Mouse (Mus musculus) midbrain, embryonic 11.5 days (tissue): ENCODE results near the gene Nmb. TPM values are rescaled to one million over a fixed set of nuclear protein-coding genes. Genes with fewer than 3 reads are reported as not detected.

Source experiments
- ATAC-seq: fragments of 200-750 bp; cut with Nextera tagmentation; 2 replicates; pipeline ENCODE4 v1.8.0; 2017; ENCODE audit warnings: moderate TSS enrichment, moderate library complexity; ENCODE audit not compliant: low FRiP score
- DNase-seq: peaks from one replicate; pipeline ENCODE4 v3.0.0; 2015; ENCODE audit warnings: low spot score; ENCODE audit errors: missing footprints
- H3K27ac ChIP-seq: fragments of 300-500 bp; sonication (generic); 2 replicates; pipeline ENCODE4 v1.5.1; 2014; ENCODE audit warnings: low read depth, low read length
- H3K27me3 ChIP-seq: fragments of 300-500 bp; sonication (generic); 2 replicates; pipeline ENCODE4 v1.6.1; 2014; ENCODE audit warnings: mild to moderate bottlenecking, low read length, moderate library complexity, mixed read lengths; ENCODE audit not compliant: control insufficient read depth, insufficient read depth
- H3K36me3 ChIP-seq: fragments of 300-500 bp; sonication (generic); 2 replicates; pipeline ENCODE4 v1.6.1; 2014; ENCODE audit warnings: mild to moderate bottlenecking, low read length, moderate library complexity, mixed read lengths; ENCODE audit not compliant: control insufficient read depth, insufficient read depth
- H3K4me1 ChIP-seq: fragments of 300-500 bp; sonication (generic); 2 replicates; pipeline ENCODE4 v1.6.1; 2014; ENCODE audit warnings: low read length; ENCODE audit not compliant: control insufficient read depth, insufficient read depth
- H3K4me2 ChIP-seq: fragments of 300-500 bp; sonication (generic); 2 replicates; pipeline ENCODE4 v1.6.1; 2014; ENCODE audit warnings: mild to moderate bottlenecking, moderate library complexity
- H3K4me3 ChIP-seq: fragments of 300-500 bp; sonication (generic); 2 replicates; pipeline ENCODE4 v1.5.1; 2014; ENCODE audit warnings: low read depth, low read length
- H3K9ac ChIP-seq: fragments of 300-500 bp; sonication (generic); 2 replicates; pipeline ENCODE4 v1.6.1; 2014; ENCODE audit warnings: low read length
- H3K9me3 ChIP-seq: fragments of 300-500 bp; sonication (generic); 2 replicates; pipeline ENCODE4 v1.6.1; 2016; ENCODE audit warnings: low read length; ENCODE audit not compliant: control insufficient read depth
- WGBS: fragments of 180-500 bp; shearing (Covaris S2); extraction: QIAGEN DNeasy Blood & Tissue Kit; methylation state at CpG from one replicate; pipeline ENCODE4 v1.1.7; 2014; 5-methylcytosine and 5-hydroxymethylcytosine counted together
- polyA plus RNA-seq: library from polyadenylated mRNA; unstranded; fragments of >200 nt; fragmentation: Nextera tagmentation; extraction: Ambion mirVana; gene quantifications from 2 replicates; pipeline ENCODE4 v1.2.1, GENCODE M21; 2014

The Nmb gene
- polyA plus RNA-seq, 1 experiment from 2014 or later: 6.9 TPM

DNA sequence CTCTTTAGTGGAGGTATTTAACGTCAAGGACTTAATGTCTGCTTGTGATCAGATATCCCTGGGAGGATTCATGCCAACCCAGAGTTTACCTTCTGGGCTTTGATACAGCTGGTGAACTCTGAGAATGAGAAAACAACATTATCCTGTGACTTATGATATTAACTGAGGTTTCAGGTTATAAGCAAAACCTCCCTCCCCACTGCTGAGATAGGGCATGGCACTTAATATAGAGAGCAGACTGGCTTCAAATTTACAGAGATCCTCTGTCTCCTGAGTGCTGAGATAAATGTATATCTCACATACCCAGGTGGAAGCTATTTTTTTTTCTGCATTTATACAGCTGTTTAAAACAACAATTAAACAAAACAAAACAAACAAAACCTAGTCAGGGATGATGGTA lies 27.9 kb upstream of the Nmb start:
- H3K4me2 ChIP-seq: no peak overlapping the region
- peak; percentile 57 for DNase-seq
- no peak for ATAC-seq
- WGBS: 82% methylated on average over 1 of the region's 1 CpGs
- no peak overlapping the region for H3K27ac ChIP-seq
- H3K4me3 ChIP-seq: no peak overlapping the region
- H3K9me3 ChIP-seq: no peaks in the 10 kb centered on the region
- no peaks in the 10 kb centered on the region for H3K27me3 ChIP-seq
- H3K9ac ChIP-seq: no peak overlapping the region
- no peaks in the 10 kb centered on the region for H3K4me1 ChIP-seq
- no peaks in the 10 kb centered on the region; the same call in 1 of the 2 replicates for H3K36me3 ChIP-seq

DNA sequence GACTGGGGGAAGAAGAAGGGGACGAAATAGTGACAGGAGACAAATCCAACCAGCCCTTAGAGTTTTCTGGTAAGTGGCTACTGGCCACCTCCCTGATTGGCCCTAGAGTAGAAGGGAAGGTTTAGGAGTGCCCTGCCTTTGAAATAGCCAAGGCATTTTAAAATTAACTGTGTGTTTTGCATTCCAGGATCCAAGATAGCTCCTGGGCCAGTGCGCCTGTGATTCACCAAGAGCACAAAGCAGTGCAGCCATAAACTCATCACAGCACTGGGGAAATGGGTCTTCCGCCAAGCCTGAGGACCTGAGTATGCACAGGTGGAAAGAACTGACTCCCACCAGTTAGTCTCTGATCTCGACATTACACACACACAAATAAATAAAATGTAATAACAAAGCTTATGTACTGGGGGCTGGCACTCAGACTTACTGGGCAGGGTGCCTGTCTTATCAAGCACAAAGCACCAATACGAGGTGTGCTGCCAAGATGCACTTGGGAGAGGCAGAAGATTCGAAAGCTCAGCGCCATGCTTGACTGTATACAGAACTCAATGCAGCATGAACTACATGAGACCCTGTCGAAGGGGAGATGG lies 26.8 kb upstream of the Nmb start:
- Histone ChIP-seq H3K4me1 (no peaks in the 10 kb centered on the region), H3K4me3 (no peak overlapping the region), H3K27me3 (no peaks in the 10 kb centered on the region), H3K4me2 (no peak overlapping the region), H3K9me3 (no peaks in the 10 kb centered on the region), H3K36me3 (peaks cover 3% of the 10 kb centered on the region; the same call in 1 of the 2 replicates), H3K9ac (no peak overlapping the region), H3K27ac (no peak overlapping the region)
- ATAC-seq (no peak), DNase-seq (peak; percentile 56)
- WGBS: 92% methylated on average over 8 of the region's 8 CpGs

DNA sequence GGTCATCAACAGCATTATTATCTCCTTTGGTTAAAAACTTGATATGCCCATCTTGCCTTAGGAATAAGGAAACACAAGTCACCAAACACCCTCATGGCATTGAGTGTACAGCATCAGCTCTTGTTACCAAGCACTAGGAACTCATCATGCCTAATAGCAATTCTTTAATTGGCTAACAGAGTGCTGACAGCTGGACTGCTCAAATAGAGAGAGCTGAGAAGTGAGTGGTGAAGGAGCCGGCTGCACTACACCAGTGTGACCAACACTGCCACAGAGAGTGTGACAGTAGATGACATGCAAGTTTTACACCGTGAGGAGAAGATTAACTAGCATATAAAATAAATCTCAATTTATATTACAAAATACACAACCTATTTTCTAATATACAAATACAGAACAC lies 18.3 kb upstream of the Nmb start:
- Histone ChIP-seq H3K4me2 (no peak overlapping the region), H3K4me1 (no peaks in the 10 kb centered on the region), H3K9me3 (no peaks in the 10 kb centered on the region), H3K9ac (no peak overlapping the region), H3K27ac (no peak overlapping the region), H3K36me3 (peaks cover 19% of the 10 kb centered on the region), H3K4me3 (no peak overlapping the region), H3K27me3 (no peaks in the 10 kb centered on the region)
- peak; percentile 51 for DNase-seq
- WGBS: 96% methylated on average over 2 of the region's 2 CpGs
- no peak for ATAC-seq

DNA sequence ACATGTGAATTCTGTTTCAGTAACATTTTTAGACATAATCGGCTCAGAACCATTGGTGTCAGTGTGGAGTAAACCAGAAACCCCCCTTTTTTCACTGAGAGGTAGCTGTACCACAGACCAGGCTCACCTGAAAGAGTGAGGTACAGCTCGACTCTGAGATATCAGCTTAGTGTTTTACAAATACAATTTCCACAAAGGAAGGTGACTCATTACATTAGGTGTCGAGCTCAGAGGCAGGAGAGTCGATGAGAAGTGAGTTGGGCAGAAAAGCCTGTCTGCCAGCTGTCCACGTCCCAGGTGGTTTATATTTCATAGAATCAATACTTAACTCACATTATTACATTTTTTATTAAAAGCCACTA lies 14.8 kb upstream of the Nmb start:
- no peaks in the 10 kb centered on the region for H3K9me3 ChIP-seq
- ATAC-seq: no peak
- no peak overlapping the region for H3K4me2 ChIP-seq
- no peaks in the 10 kb centered on the region for H3K27me3 ChIP-seq
- no peak overlapping the region for H3K4me3 ChIP-seq
- H3K36me3 ChIP-seq: peaks cover 14% of the 10 kb centered on the region
- no peaks in the 10 kb centered on the region for H3K4me1 ChIP-seq
- no peak overlapping the region for H3K27ac ChIP-seq
- H3K9ac ChIP-seq: no peak overlapping the region
- no peak for DNase-seq
- 91% methylated on average over 5 of the region's 5 CpGs for WGBS

DNA sequence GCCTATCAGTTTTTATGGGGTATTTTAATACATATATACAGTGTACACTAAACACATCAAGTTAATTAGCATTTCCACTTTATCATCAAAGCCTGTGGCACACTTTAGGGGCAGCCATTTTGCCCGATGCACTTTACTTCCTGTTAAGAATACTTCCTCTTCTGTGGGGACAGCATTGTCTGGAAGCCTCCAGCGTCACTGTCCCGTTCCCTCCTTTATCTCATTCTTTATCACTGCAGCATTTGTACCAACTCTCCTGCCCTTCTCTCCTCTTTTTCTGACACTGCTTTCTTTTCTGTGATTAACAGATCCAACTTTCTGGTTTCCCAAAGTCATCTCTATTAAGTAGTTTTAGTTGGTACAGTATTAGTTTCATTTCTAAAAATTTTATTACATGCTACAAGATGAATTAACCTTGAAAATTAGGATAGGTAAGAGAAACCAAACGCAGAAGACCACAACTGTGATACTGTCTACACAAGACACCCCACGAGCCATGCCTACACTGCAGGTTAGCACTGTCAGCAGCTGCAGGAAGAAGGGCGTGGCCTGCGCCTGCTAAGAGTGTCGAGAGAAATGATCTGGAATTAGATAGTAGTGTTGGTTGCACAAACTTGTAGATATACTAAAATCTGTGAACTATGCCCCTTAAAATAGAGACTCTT lies 14.2 kb upstream of the Nmb start:
- WGBS: 88% methylated on average over 8 of the region's 8 CpGs
- no peaks in the 10 kb centered on the region for H3K4me1 ChIP-seq
- no peak overlapping the region for H3K9ac ChIP-seq
- no peak overlapping the region for H3K4me2 ChIP-seq
- no peak overlapping the region for H3K4me3 ChIP-seq
- H3K27me3 ChIP-seq: no peaks in the 10 kb centered on the region
- ATAC-seq: no peak
- H3K27ac ChIP-seq: no peak overlapping the region
- no peaks in the 10 kb centered on the region for H3K9me3 ChIP-seq
- peaks cover 13% of the 10 kb centered on the region for H3K36me3 ChIP-seq
- DNase-seq: peak; percentile 17

DNA sequence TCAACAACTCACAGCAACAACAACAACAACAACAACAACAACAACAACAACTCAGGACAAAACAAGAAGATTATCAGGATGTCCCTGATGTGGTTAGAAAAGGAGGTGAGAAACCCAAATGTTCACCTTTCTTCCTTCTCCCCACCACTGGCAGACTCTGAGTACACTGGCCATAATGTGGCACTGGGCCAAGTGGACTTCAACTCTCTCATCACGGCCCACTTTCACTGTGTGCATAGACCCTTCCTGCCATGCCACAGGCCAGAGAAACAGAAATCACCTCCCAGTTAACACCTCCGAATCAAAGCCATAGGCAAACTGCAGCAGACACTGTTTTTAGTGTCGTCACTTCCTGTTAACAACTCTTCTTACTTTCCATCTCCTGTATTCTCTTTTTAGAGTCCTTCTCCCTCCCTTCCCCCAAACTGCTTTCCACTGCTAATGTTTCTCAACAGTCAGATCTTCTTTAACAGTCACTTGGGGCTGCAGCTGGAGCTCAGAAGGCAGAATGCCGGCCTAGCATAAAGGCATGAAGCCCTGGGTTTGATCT lies 13.1 kb upstream of the Nmb start:
- Histone ChIP-seq H3K4me3 (no peak overlapping the region), H3K4me1 (no peaks in the 10 kb centered on the region), H3K36me3 (peaks cover 10% of the 10 kb centered on the region), H3K9ac (no peak overlapping the region), H3K27ac (no peak overlapping the region), H3K9me3 (no peaks in the 10 kb centered on the region), H3K27me3 (no peaks in the 10 kb centered on the region), H3K4me2 (no peak overlapping the region)
- ATAC-seq: no peak
- peak; percentile 57 for DNase-seq
- WGBS: 94% methylated on average over 4 of the region's 4 CpGs

DNA sequence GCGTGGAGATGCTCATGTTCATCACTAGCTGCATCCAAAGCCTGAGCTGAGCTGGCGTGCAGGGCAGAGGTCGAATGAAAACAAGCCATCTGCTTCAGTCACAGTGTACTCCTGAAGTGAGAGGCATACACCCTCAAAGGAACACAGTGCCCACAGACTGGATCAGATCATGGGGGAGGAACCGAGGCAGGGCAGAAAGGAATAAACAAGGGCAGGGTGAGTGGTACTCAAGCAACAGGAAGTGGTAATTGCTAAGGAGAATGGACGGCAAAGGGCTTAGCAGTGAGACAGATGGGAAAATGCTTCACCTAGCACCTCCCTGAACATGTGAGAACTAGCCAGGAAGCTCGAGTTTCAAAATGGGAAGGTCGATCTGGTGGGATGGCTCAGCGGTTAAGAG lies 7.6 kb upstream of the Nmb start:
- H3K4me2 ChIP-seq: no peak overlapping the region
- 93% methylated on average over 8 of the region's 8 CpGs for WGBS
- peaks cover 14% of the 10 kb centered on the region for H3K36me3 ChIP-seq

DNA sequence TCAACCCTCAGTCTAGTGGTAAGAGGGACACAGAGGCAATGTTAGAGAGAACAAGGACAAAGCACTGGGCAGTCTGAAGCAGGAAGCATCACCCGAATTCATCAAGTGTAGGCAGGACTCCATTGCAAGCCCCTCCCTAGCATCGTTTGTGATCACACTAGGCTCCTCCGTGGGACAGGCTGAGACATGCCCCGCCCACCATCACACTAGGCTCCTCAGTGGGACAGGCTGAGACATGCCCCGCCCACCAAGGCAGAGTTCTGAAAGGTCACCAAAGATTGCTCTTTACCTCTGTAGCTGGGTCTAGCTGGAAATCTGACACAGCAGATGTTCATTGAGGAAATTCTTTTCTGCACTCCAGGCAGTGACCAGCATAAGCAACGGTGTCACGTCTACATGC lies 6.2 kb upstream of the Nmb start:
- no peak overlapping the region for H3K4me3 ChIP-seq
- H3K9me3 ChIP-seq: no peaks in the 10 kb centered on the region
- WGBS: 89% methylated on average over 7 of the region's 7 CpGs
- H3K4me2 ChIP-seq: no peak overlapping the region
- H3K27ac ChIP-seq: no peak overlapping the region
- no peak overlapping the region for H3K9ac ChIP-seq
- DNase-seq: peak; percentile 64
- ATAC-seq: no peak
- peaks cover 9% of the 10 kb centered on the region for H3K36me3 ChIP-seq
- H3K4me1 ChIP-seq: no peaks in the 10 kb centered on the region
- no peaks in the 10 kb centered on the region for H3K27me3 ChIP-seq

More for the DNA sequence above, 7.6 kb upstream of the Nmb start:
- no peak for DNase-seq
- H3K9me3 ChIP-seq: no peaks in the 10 kb centered on the region
- H3K27ac ChIP-seq: no peak overlapping the region
- no peak for ATAC-seq
- H3K9ac ChIP-seq: no peak overlapping the region
- no peaks in the 10 kb centered on the region for H3K4me1 ChIP-seq
- H3K27me3 ChIP-seq: no peaks in the 10 kb centered on the region
- no peak overlapping the region for H3K4me3 ChIP-seq

DNA sequence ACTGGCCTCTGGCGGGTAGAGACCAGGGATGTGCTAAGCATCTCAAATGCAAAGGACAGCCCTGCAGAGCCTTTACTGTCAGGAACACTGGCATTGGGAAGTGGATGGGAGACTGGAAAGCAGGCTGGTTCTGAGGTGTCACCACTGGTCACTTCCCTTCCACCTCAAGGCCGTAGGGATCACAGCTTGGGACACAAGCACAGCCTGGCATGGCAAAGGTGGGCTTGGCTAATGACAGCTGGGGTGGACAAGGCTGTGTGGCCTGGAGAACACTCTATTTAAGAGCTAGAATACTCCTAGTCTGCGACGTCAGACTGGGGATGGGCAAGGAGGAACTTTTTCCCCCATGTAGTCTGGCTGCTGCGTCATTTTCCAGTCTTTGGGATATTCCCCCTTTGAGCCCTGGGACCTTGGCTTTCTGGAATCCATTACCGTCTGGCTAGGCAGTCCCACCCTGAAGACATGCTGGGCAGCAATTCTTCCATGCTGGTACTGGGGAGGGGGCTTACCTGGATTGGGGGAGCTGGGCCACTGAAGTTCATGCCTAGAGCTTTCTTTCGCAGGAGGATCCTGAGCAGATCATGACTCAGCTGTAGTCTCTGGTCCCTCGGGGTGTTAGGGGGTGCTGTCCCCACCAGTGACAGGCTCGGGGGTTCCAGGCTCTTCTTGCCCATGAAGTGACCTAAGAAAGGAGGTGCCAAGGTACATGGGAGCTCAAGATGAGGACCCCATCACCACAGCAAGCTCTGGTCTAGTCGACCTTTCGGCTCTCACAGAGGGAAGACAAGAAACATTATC lies 1.1 kb downstream of the Nmb start:
- WGBS: 83% methylated on average over 11 of the region's 11 CpGs
- Histone ChIP-seq H3K36me3 (no peaks in the 10 kb centered on the region), H3K9me3 (no peaks in the 10 kb centered on the region), H3K4me1 (peaks cover 12% of the 10 kb centered on the region), H3K27ac (no peak overlapping the region), H3K4me2 (no peak overlapping the region), H3K9ac (no peak overlapping the region), H3K4me3 (no peak overlapping the region), H3K27me3 (no peaks in the 10 kb centered on the region)
- no peak for ATAC-seq
- DNase-seq: peak; percentile 76
